In genomic region chr11:95709534-95710040, GRCm38 (mm10) we compare ENCODE assay signal across 35 mouse cellular contexts.
"Had no signal": no experiment of that assay in that cellular context is flagged by ENCODE, and none has a peak within 500 bp of the region (broad histone marks: within the 10 kb centered on the region; RNA-seq: fewer than 3 reads in every experiment).

No protein-coding gene starts in this region.

- H3K27ac ChIP-seq: heart, embryonic 10.5 days; heart, embryonic 13.5 days; heart, embryonic 15.5 days; hindbrain, embryonic 10.5 days; hindbrain, embryonic 12.5 days; hindbrain, embryonic 13.5 days; hindbrain, embryonic 14.5 days; hindbrain, embryonic 15.5 days; hindbrain, postnatal 0 days; intestine, embryonic 15.5 days; kidney, embryonic 15.5 days; kidney, postnatal 0 days; layer of hippocampus, adult 2 months had no signal

- H3K9ac ChIP-seq: heart, embryonic 12.5 days; heart, embryonic 13.5 days; heart, embryonic 15.5 days; hindbrain, embryonic 12.5 days; hindbrain, embryonic 13.5 days; hindbrain, embryonic 14.5 days; hindbrain, embryonic 15.5 days; intestine, embryonic 15.5 days; kidney, embryonic 15.5 days had no signal

- DNase-seq: heart, postnatal 10 days; heart, postnatal 14 days; heart, postnatal 36 days; heart, postnatal 4 days; kidney, adult 11 months; kidney, adult 18-20 months; kidney, adult 2 months; kidney, adult 8-10 months; kidney, adult 9 months; kidney, postnatal 10 days; kidney, postnatal 14 days; kidney, postnatal 25 days; kidney, postnatal 36 days; kidney, postnatal 4 days; layer of hippocampus, adult 9-11 months; layer of hippocampus, postnatal 36 days had no signal

- ATAC-seq: hindbrain, embryonic 16.5 days; hindbrain, postnatal 0 days; inflammation-experienced regulatory T-cells, adult 6 months; intestine, embryonic 15.5 days; intestine, embryonic 16.5 days; intestine, postnatal 0 days had no signal

- H3K4me3 ChIP-seq: heart, embryonic 10.5 days; heart, embryonic 12.5 days; heart, embryonic 13.5 days; heart, embryonic 15.5 days; hindbrain, embryonic 10.5 days; hindbrain, embryonic 12.5 days; hindbrain, embryonic 13.5 days; hindbrain, embryonic 15.5 days; intestine, embryonic 15.5 days; kidney, embryonic 15.5 days; layer of hippocampus, adult 2 months had no signal

- H3K27me3 ChIP-seq: heart, embryonic 12.5 days; heart, embryonic 13.5 days; heart, embryonic 15.5 days; hindbrain, embryonic 12.5 days; hindbrain, embryonic 13.5 days; hindbrain, embryonic 15.5 days; intestine, embryonic 15.5 days; kidney, embryonic 15.5 days had no signal

- H3K4me2 ChIP-seq: heart, embryonic 11.5 days; heart, embryonic 12.5 days; heart, embryonic 13.5 days; heart, embryonic 15.5 days; hindbrain, embryonic 12.5 days; hindbrain, embryonic 13.5 days; hindbrain, embryonic 14.5 days; hindbrain, embryonic 15.5 days; intestine, embryonic 15.5 days; kidney, embryonic 15.5 days had no signal

- H3K36me3 ChIP-seq: heart, embryonic 10.5 days; heart, embryonic 12.5 days; heart, embryonic 13.5 days; heart, embryonic 15.5 days; hindbrain, embryonic 10.5 days; hindbrain, embryonic 12.5 days; hindbrain, embryonic 13.5 days; hindbrain, embryonic 15.5 days; intestine, embryonic 15.5 days; kidney, embryonic 15.5 days had no signal

- H3K9me3 ChIP-seq: heart, embryonic 10.5 days; heart, embryonic 12.5 days; heart, embryonic 13.5 days; heart, embryonic 15.5 days; hindbrain, embryonic 10.5 days; hindbrain, embryonic 12.5 days; hindbrain, embryonic 13.5 days; hindbrain, embryonic 15.5 days; intestine, embryonic 15.5 days; kidney, embryonic 15.5 days had no signal
